Mouse (Mus musculus) megakaryocyte progenitor cell, adult 5-6 weeks (primary cell): Measurements from ENCODE around the gene Csnk1d. TPM values are rescaled to one million over a fixed set of nuclear protein-coding genes. Genes with fewer than 3 reads are reported as not detected.

Experiments
- ATAC-seq: replicated peaks from 2 replicates; pipeline ENCODE4 v1.8.0; 2016; ENCODE audit warnings: mild to moderate bottlenecking, moderate TSS enrichment, inconsistent platforms; ENCODE audit not compliant: poor library complexity
- total RNA-seq, 2 experiments: library from RNA; stranded (forward) in 1 of 2; stranded (reverse) in 1 of 2; fragments of 157-497, 149-512 nt in 1 of 2; fragments of 200-1000 nt in 1 of 2; gene quantifications; 2 replicates each; pipeline versions ENCODE4 v1.2.3 to v1.2.4; 2015 to 2017

The Csnk1d gene
- total RNA-seq, 2 experiments from 2014 or later: 51.3 to 69.8 TPM

- ATAC-seq: no peak
These were observed 2.7 kb downstream of the Csnk1d start for GRCm38 (mm10) chr11:120988410-120988809.

GRCm38 (mm10) chr11:120987608-120988007, 3.5 kb downstream of the Csnk1d start:
- no peak for ATAC-seq

GRCm38 (mm10) chr11:120984448-120985330, 6.4 kb downstream of the Csnk1d start:
- no peak for ATAC-seq

- no peak for ATAC-seq
These were observed 8.7 kb downstream of the Csnk1d start for GRCm38 (mm10) chr11:120982459-120982858.

GRCm38 (mm10) chr11:120981661-120982060, 9.5 kb downstream of the Csnk1d start:
- ATAC-seq: no peak

- peak; percentile 91 for ATAC-seq
These were observed 10.6 kb downstream of the Csnk1d start for GRCm38 (mm10) chr11:120980427-120981035.

- no peak for ATAC-seq
These were observed 11.3 kb downstream of the Csnk1d start for GRCm38 (mm10) chr11:120979711-120980426.

- ATAC-seq: no peak
These were observed 17.8 kb downstream of the Csnk1d start for GRCm38 (mm10) chr11:120973318-120973717.

- ATAC-seq: no peak
These were observed 19.9 kb downstream of the Csnk1d start for GRCm38 (mm10) chr11:120971237-120971636.

GRCm38 (mm10) chr11:120969742-120970141, 21.4 kb downstream of the Csnk1d start:
- ATAC-seq: no peak

- ATAC-seq: no peak
These were observed 25.5 kb downstream of the Csnk1d start for GRCm38 (mm10) chr11:120965587-120965986.

GRCm38 (mm10) chr11:120964195-120965157, 26.7 kb downstream of the Csnk1d start:
- ATAC-seq: no peak

- no peak for ATAC-seq
These were observed 28.2 kb downstream of the Csnk1d start for GRCm38 (mm10) chr11:120962909-120963308.

- no peak for ATAC-seq
These were observed 28.9 kb downstream of the Csnk1d start for GRCm38 (mm10) chr11:120962050-120962771.

- ATAC-seq: no peak
These were observed 29.5 kb downstream of the Csnk1d start for GRCm38 (mm10) chr11:120961594-120961993.

GRCm38 (mm10) chr11:120960248-120960647, 30.9 kb downstream of the Csnk1d start:
- ATAC-seq: no peak

- ATAC-seq: peak; percentile 38
These were observed 31.6 kb downstream of the Csnk1d start for GRCm38 (mm10) chr11:120959564-120959963.

GRCm38 (mm10) chr11:120959066-120959465, 32.1 kb downstream of the Csnk1d start:
- ATAC-seq: no peak

GRCm38 (mm10) chr11:120957731-120958257, 33.3 kb downstream of the Csnk1d start:
- peak; percentile 44 for ATAC-seq
